Mouse (Mus musculus) MEL (cell line): ENCODE data around the gene Spaca5. TPM values are rescaled to one million over a fixed set of nuclear protein-coding genes. Genes with fewer than 3 reads are reported as not detected.

Source experiments
- DNase-seq: peaks from one replicate; pipeline ENCODE4 v3.0.0; 2011; ENCODE audit warnings: low read depth, low spot score
- H3K27ac ChIP-seq: 2 replicates; pipeline ENCODE4 v1.5.1; 2012; ENCODE audit warnings: low read depth, mild to moderate bottlenecking, control low read depth, low read length, moderate library complexity; ENCODE audit not compliant: control insufficient read depth
- H3K27me3 ChIP-seq, 2 experiments: fragments of 150-350 bp in 1 of 2; sonication (generic) in 1 of 2; 2 replicates each; pipeline ENCODE4 v1.6.1; 2012; ENCODE audit warnings: low read length in 2 of 2, mild to moderate bottlenecking in 2 of 2, improper control_type of control experiment in 1 of 2, moderate library complexity in 1 of 2; ENCODE audit not compliant: insufficient read depth in 2 of 2, control insufficient read depth in 1 of 2
- H3K36me3 ChIP-seq, 2 experiments: 2 replicates each; pipeline ENCODE4 v1.6.1; 2012 to 2014; ENCODE audit warnings: low read length in 2 of 2, improper control_type of control experiment in 1 of 2, inconsistent platforms in 1 of 2, mild to moderate bottlenecking in 1 of 2; ENCODE audit not compliant: insufficient read depth in 2 of 2, control insufficient read depth in 1 of 2
- H3K4me1 ChIP-seq, 2 experiments: fragments of 150-350 bp in 1 of 2; sonication (generic) in 1 of 2; 2 replicates each; pipeline ENCODE4 v1.6.1; 2012; ENCODE audit warnings: low read length in 2 of 2, improper control_type of control experiment in 1 of 2, mild to moderate bottlenecking in 1 of 2; ENCODE audit not compliant: insufficient read depth in 2 of 2, control insufficient read depth in 1 of 2
- H3K4me3 ChIP-seq, 2 experiments: fragments of 150-350 bp in 1 of 2; sonication (generic) in 1 of 2; 2 replicates each; pipeline ENCODE4 v1.5.1; 2012; ENCODE audit warnings: low read depth in 2 of 2, low read length in 2 of 2, mild to moderate bottlenecking in 2 of 2, moderate library complexity in 2 of 2, control low read depth in 1 of 2, improper control_type of control experiment in 1 of 2; ENCODE audit not compliant: control insufficient read depth in 1 of 2, insufficient read depth in 1 of 2
- H3K79me2 ChIP-seq: 2 replicates; pipeline ENCODE4 v1.6.1; 2012; ENCODE audit warnings: mild to moderate bottlenecking, low read length, moderate library complexity; ENCODE audit not compliant: control insufficient read depth, poor library complexity, insufficient read depth
- H3K9ac ChIP-seq: 2 replicates; pipeline ENCODE4 v1.6.1; 2012; ENCODE audit warnings: low read depth, mild to moderate bottlenecking, control low read depth, low read length, moderate library complexity; ENCODE audit not compliant: control insufficient read depth, poor library complexity, severe bottlenecking
- H3K9me3 ChIP-seq: fragments of 150-350 bp; sonication (generic); replicated peaks from 2 replicates; pipeline ENCODE4 v1.6.1; 2012; ENCODE audit warnings: mild to moderate bottlenecking, low read length, improper control_type of control experiment, moderate library complexity; ENCODE audit not compliant: insufficient read depth
- CHD1 ChIP-seq: IDR thresholded peaks from 2 replicates; pipeline ENCODE4 v1.6.1; 2012; ENCODE audit warnings: low read depth, mild to moderate bottlenecking, inconsistent platforms, low read length, improper control_type of control experiment
- CTCF ChIP-seq, 3 experiments: IDR thresholded peaks in 2 of 3; conservative IDR thresholded peaks in 1 of 3; 2 replicates each; pipeline ENCODE4 v1.5.1; 2011 to 2012; ENCODE audit warnings: low read length in 3 of 3, low read depth in 2 of 3, mild to moderate bottlenecking in 2 of 3, improper control_type of control experiment in 1 of 3, inconsistent platforms in 1 of 3, mixed read lengths in 1 of 3, moderate library complexity in 1 of 3; ENCODE audit not compliant: control insufficient read depth in 1 of 3, insufficient read depth in 1 of 3, poor library complexity in 1 of 3, severe bottlenecking in 1 of 3
- E2F4 ChIP-seq: IDR thresholded peaks from 2 replicates; pipeline ENCODE4 v1.6.1; 2011; ENCODE audit warnings: low read depth, low read length, improper control_type of control experiment, borderline replicate concordance
- EP300 ChIP-seq, 2 experiments: IDR thresholded peaks; 2 replicates each; pipeline ENCODE4 v1.6.1; 2011; ENCODE audit warnings: improper control_type of control experiment in 2 of 2, low read length in 2 of 2, low read depth in 1 of 2, mild to moderate bottlenecking in 1 of 2
- GABPA ChIP-seq: IDR thresholded peaks from 2 replicates; pipeline ENCODE4 v1.6.1; 2012; ENCODE audit warnings: low read depth, mild to moderate bottlenecking, inconsistent platforms, low read length, improper control_type of control experiment, moderate library complexity
- MAFK ChIP-seq: IDR thresholded peaks from 2 replicates; pipeline ENCODE4 v1.6.1; 2011; ENCODE audit warnings: low read depth, mild to moderate bottlenecking, low read length, improper control_type of control experiment, borderline replicate concordance
- MAX ChIP-seq: IDR thresholded peaks from 2 replicates; pipeline ENCODE4 v1.6.1; 2011; ENCODE audit warnings: low read length, improper control_type of control experiment
- MEF2A ChIP-seq: IDR thresholded peaks from 2 replicates; pipeline ENCODE4 v1.6.1; 2014; ENCODE audit warnings: low read depth, mild to moderate bottlenecking, inconsistent platforms, low read length, improper control_type of control experiment; ENCODE audit not compliant: poor library complexity, insufficient replicate concordance, severe bottlenecking; ENCODE audit errors: extremely low read depth
- MYC ChIP-seq: IDR thresholded peaks from 2 replicates; pipeline ENCODE4 v1.6.1; 2011; ENCODE audit warnings: low read depth, mild to moderate bottlenecking, low read length, improper control_type of control experiment, moderate library complexity
- POLR2A ChIP-seq, 2 experiments: IDR thresholded peaks; 2 replicates each; pipeline ENCODE4 v1.6.1; 2011 to 2012; ENCODE audit warnings: low read length in 2 of 2, mild to moderate bottlenecking in 2 of 2, control low read depth in 1 of 2, improper control_type of control experiment in 1 of 2, low read depth in 1 of 2, moderate library complexity in 1 of 2; ENCODE audit not compliant: control insufficient read depth in 1 of 2, insufficient read depth in 1 of 2, poor library complexity in 1 of 2
- POLR2AphosphoS2 ChIP-seq: IDR thresholded peaks from 2 replicates; pipeline ENCODE4 v1.6.1; 2011; ENCODE audit warnings: low read length, improper control_type of control experiment
- POLR2AphosphoS5 ChIP-seq: IDR thresholded peaks from 2 replicates; pipeline ENCODE4 v1.6.1; 2012; ENCODE audit warnings: low read depth, borderline replicate concordance, mild to moderate bottlenecking, inconsistent platforms, low read length, moderate library complexity, mixed read lengths
- SIN3A ChIP-seq: IDR thresholded peaks from 2 replicates; pipeline ENCODE4 v1.6.1; 2012; ENCODE audit warnings: low read length, improper control_type of control experiment, inconsistent platforms
- SMC3 ChIP-seq: IDR thresholded peaks from 2 replicates; pipeline ENCODE4 v1.6.1; 2011; ENCODE audit warnings: low read depth, low read length, improper control_type of control experiment
- TBP ChIP-seq: IDR thresholded peaks from 2 replicates; pipeline ENCODE4 v1.8.0; 2011; ENCODE audit warnings: low read depth, low read length, improper control_type of control experiment
- USF2 ChIP-seq, 2 experiments: IDR thresholded peaks; 2 replicates each; pipeline ENCODE4 v1.6.1; 2011 to 2012; ENCODE audit warnings: improper control_type of control experiment in 2 of 2, low read length in 2 of 2, borderline replicate concordance in 1 of 2, inconsistent platforms in 1 of 2, low read depth in 1 of 2, mild to moderate bottlenecking in 1 of 2; ENCODE audit not compliant: insufficient read depth in 1 of 2
- ZKSCAN1 ChIP-seq: IDR thresholded peaks from 2 replicates; pipeline ENCODE4 v1.6.1; 2012; ENCODE audit warnings: low read depth, mild to moderate bottlenecking, inconsistent platforms, low read length, improper control_type of control experiment, moderate library complexity
- ZMIZ1 ChIP-seq: IDR thresholded peaks from 2 replicates; pipeline ENCODE4 v1.6.1; 2012; ENCODE audit warnings: low read depth, mild to moderate bottlenecking, inconsistent platforms, low read length, improper control_type of control experiment, moderate library complexity
- polyA plus RNA-seq, 2 experiments: library from polyadenylated mRNA; stranded (reverse) in 1 of 2; unstranded in 1 of 2; fragments of >175 nt in 1 of 2; fragments of >200 nt in 1 of 2; gene quantifications; 2 replicates each; pipeline versions ENCODE4 v1.2.1 to v1.2.4; 2012; ENCODE audit warnings: low replicate concordance in 2 of 2, low read depth in 1 of 2; ENCODE audit not compliant: insufficient read length in 2 of 2, insufficient read depth in 1 of 2, missing spikeins in 1 of 2
- total RNA-seq: library from RNA; depleted of rRNA; stranded (reverse); fragments of 300-350 nt; gene quantifications from 2 replicates; pipeline ENCODE4 v1.2.3, GENCODE M21; 2012

Gene Spaca5
- total and polyA plus RNA-seq, 3 experiments = not detected

GRCm38 (mm10) chrX:21088983-21089866 is 21.0 kb downstream of the Spaca5 start, which contains the start of gene Zfp300:
Zfp300 (minus strand) TSS chrX:21089527.
- Histone ChIP-seq H3K9me3 (no peaks in the 10 kb centered on the region), H3K4me1 (no peaks in the 10 kb centered on the region), H3K9ac (no peak within 1 kb of the TSS), H3K79me2 (no peaks in the 10 kb centered on the region), H3K4me3 (no peak within 1 kb of the TSS), H3K27ac (no peak within 1 kb of the TSS), H3K27me3 (no peaks in the 10 kb centered on the region), H3K36me3 (no peaks in the 10 kb centered on the region)
- no peak for DNase-seq
- TF ChIP-seq CTCF (IDR thresholded peaks at IDR 0.05 in 2 of 3, conservative IDR thresholded peaks at IDR 0.05 in 1 of 3; ENCODE audit: control insufficient read depth in 1 of 3, insufficient read depth in 1 of 3, low read depth in 2 of 3, low read length in 3 of 3, poor library complexity in 1 of 3, severe bottlenecking in 1 of 3) (no peak), USF2 (IDR thresholded peaks at IDR 0.05; ENCODE audit: borderline replicate concordance in 1 of 2, insufficient read depth in 1 of 2, low read depth in 1 of 2, low read length in 2 of 2) (no peak), MAX (no peak), POLR2AphosphoS2 (no peak), MAFK (no peak), CHD1 (no peak), TBP (no peak), GABPA (no peak)

- DNase-seq = no peak
- no peaks in the 10 kb centered on the region for H3K79me2 ChIP-seq
- H3K9ac ChIP-seq = no peak overlapping the region
- no peak overlapping the region for H3K27ac ChIP-seq
- TF ChIP-seq E2F4 = no peak
- no peak for TF ChIP-seq POLR2A (IDR thresholded peaks at IDR 0.05; ENCODE audit: control insufficient read depth in 1 of 2, insufficient read depth in 1 of 2, low read depth in 1 of 2, low read length in 2 of 2, poor library complexity in 1 of 2)
- no peak for TF ChIP-seq SIN3A
- no peak for TF ChIP-seq MYC
- H3K27me3 ChIP-seq = no peaks in the 10 kb centered on the region
- no peaks in the 10 kb centered on the region for H3K9me3 ChIP-seq
- no peaks in the 10 kb centered on the region for H3K36me3 ChIP-seq
- H3K4me3 ChIP-seq = no peak overlapping the region
- no peaks in the 10 kb centered on the region for H3K4me1 ChIP-seq
These were observed 21.6 kb downstream of the Spaca5 start for GRCm38 (mm10) chrX:21089867-21090239.

- no peaks in the 10 kb centered on the region for H3K79me2 ChIP-seq
- H3K36me3 ChIP-seq = no peaks in the 10 kb centered on the region
- DNase-seq = peak; percentile 3
- H3K9ac ChIP-seq = no peak within 1 kb of the TSS
- H3K27me3 ChIP-seq = no peaks in the 10 kb centered on the region
- no peaks in the 10 kb centered on the region for H3K9me3 ChIP-seq
- no peak for TF ChIP-seq EP300 (IDR thresholded peaks at IDR 0.05; ENCODE audit: low read depth in 1 of 2, low read length in 2 of 2)
- TF ChIP-seq ZMIZ1 = no peak
- no peak for TF ChIP-seq POLR2AphosphoS2
- no peak for TF ChIP-seq CHD1
- TF ChIP-seq POLR2A (IDR thresholded peaks at IDR 0.05; ENCODE audit: control insufficient read depth in 1 of 2, insufficient read depth in 1 of 2, low read depth in 1 of 2, low read length in 2 of 2, poor library complexity in 1 of 2) = no peak
- TF ChIP-seq ZKSCAN1 = no peak
- no peak for TF ChIP-seq USF2 (IDR thresholded peaks at IDR 0.05; ENCODE audit: borderline replicate concordance in 1 of 2, insufficient read depth in 1 of 2, low read depth in 1 of 2, low read length in 2 of 2)
- TF ChIP-seq MEF2A = no peak
- no peak for TF ChIP-seq SMC3
- no peak for TF ChIP-seq POLR2AphosphoS5
- TF ChIP-seq, all 39 proteins: peak for 0
- Histone ChIP-seq H3K27ac (no peak within 1 kb of the TSS), H3K4me1 (no peaks in the 10 kb centered on the region), H3K4me3 (no peak within 1 kb of the TSS)
These were observed 47.3 kb downstream of the Spaca5 start, which contains the start of gene Ssxa1 for GRCm38 (mm10) chrX:21115520-21115919. Ssxa1 (plus strand) TSS chrX:21115820.
